Mouse (Mus musculus) intestine, embryonic 16.5 days (tissue): ENCODE measurements around the gene Ttc39b. TPM values are rescaled to one million over a fixed set of nuclear protein-coding genes. Genes with fewer than 3 reads are reported as not detected.

Source experiments
- ATAC-seq: fragments of 200-750 bp; cut with Nextera tagmentation; 2 replicates; pipeline ENCODE4 v1.8.0; 2017; ENCODE audit warnings: moderate TSS enrichment, moderate library complexity
- H3K27ac ChIP-seq: fragments of 300-500 bp; sonication (generic); 2 replicates; pipeline ENCODE4 v1.5.1; 2014; ENCODE audit warnings: mild to moderate bottlenecking, low read length
- H3K27me3 ChIP-seq: fragments of 300-500 bp; sonication (generic); replicated peaks from 2 replicates; pipeline ENCODE4 v1.6.1; 2014; ENCODE audit warnings: low read length, control low read depth, mixed read lengths; ENCODE audit not compliant: control insufficient read depth, insufficient read depth
- H3K36me3 ChIP-seq: fragments of 300-500 bp; sonication (generic); 2 replicates; pipeline ENCODE4 v1.6.1; 2014; ENCODE audit warnings: low read length, control low read depth; ENCODE audit not compliant: control insufficient read depth, insufficient read depth
- H3K4me1 ChIP-seq: fragments of 300-500 bp; sonication (generic); 2 replicates; pipeline ENCODE4 v1.6.1; 2014; ENCODE audit warnings: low read length, control low read depth, mixed read lengths; ENCODE audit not compliant: control insufficient read depth, insufficient read depth
- H3K4me2 ChIP-seq: fragments of 300-500 bp; sonication (generic); 2 replicates; pipeline ENCODE4 v1.6.1; 2014; ENCODE audit warnings: low read depth, low read length, control low read depth
- H3K4me3 ChIP-seq: fragments of 300-500 bp; sonication (generic); 2 replicates; pipeline ENCODE4 v1.5.1; 2014; ENCODE audit warnings: mild to moderate bottlenecking, low read length
- H3K9ac ChIP-seq: fragments of 300-500 bp; sonication (generic); 2 replicates; pipeline ENCODE4 v1.6.1; 2014; ENCODE audit warnings: low read depth, low read length
- H3K9me3 ChIP-seq: fragments of 300-500 bp; sonication (generic); 2 replicates; pipeline ENCODE4 v1.6.1; 2016; ENCODE audit warnings: low read length, control low read depth; ENCODE audit not compliant: control insufficient read depth
- WGBS: fragments of 180-500 bp; shearing (Covaris S2); extraction: QIAGEN DNeasy Blood & Tissue Kit; methylation state at CpG from one replicate; pipeline ENCODE4 v1.1.7; 2014; 5-methylcytosine and 5-hydroxymethylcytosine counted together
- polyA plus RNA-seq: library from polyadenylated mRNA; unstranded; fragments of >200 nt; fragmentation: Nextera tagmentation; extraction: Ambion mirVana; gene quantifications from 2 replicates; pipeline ENCODE4 v1.2.1, GENCODE M21; 2015

The Ttc39b gene
- polyA plus RNA-seq, 1 experiment from 2014 or later: 2.4 TPM

- H3K4me1 ChIP-seq: peaks cover 6% of the 10 kb centered on the region
Measured at GRCm38 (mm10) chr4:83228073-83228472, 96.0 kb downstream of the Ttc39b start.

GRCm38 (mm10) chr4:83225633-83226360, 98.3 kb downstream of the Ttc39b start:
- 70% methylated on average over 8 of the region's 8 CpGs for WGBS
- Histone ChIP-seq H3K27ac (peak overlapping the region; percentile 14; the same call in 1 of the 2 replicates), H3K36me3 (no peaks in the 10 kb centered on the region), H3K4me1 (peaks cover 3% of the 10 kb centered on the region), H3K9ac (no peak overlapping the region), H3K9me3 (no peaks in the 10 kb centered on the region), H3K4me2 (peak overlapping the region; percentile 6; the same call in 1 of the 2 replicates), H3K4me3 (no peak overlapping the region), H3K27me3 (no peaks in the 10 kb centered on the region)
- peak; percentile 71 for ATAC-seq

More at GRCm38 (mm10) chr4:83228073-83228472, 96.0 kb downstream of the Ttc39b start:
- no peak overlapping the region for H3K27ac ChIP-seq
- ATAC-seq: no peak
- H3K36me3 ChIP-seq: no peaks in the 10 kb centered on the region
- H3K9ac ChIP-seq: no peak overlapping the region
- H3K27me3 ChIP-seq: no peaks in the 10 kb centered on the region
- H3K4me2 ChIP-seq: no peak overlapping the region
- no peaks in the 10 kb centered on the region for H3K9me3 ChIP-seq
- 73% methylated on average over 10 of the region's 10 CpGs for WGBS
- H3K4me3 ChIP-seq: no peak overlapping the region

GRCm38 (mm10) chr4:83224242-83224641, 99.8 kb downstream of the Ttc39b start:
- no peak overlapping the region for H3K4me2 ChIP-seq
- no peaks in the 10 kb centered on the region for H3K27me3 ChIP-seq
- no peak overlapping the region for H3K4me3 ChIP-seq
- no peak for ATAC-seq
- no peak overlapping the region for H3K27ac ChIP-seq
- peaks cover 3% of the 10 kb centered on the region for H3K4me1 ChIP-seq
- H3K9me3 ChIP-seq: no peaks in the 10 kb centered on the region
- WGBS: 52% methylated on average over 5 of the region's 5 CpGs
- H3K9ac ChIP-seq: no peak overlapping the region
- H3K36me3 ChIP-seq: no peaks in the 10 kb centered on the region

- Histone ChIP-seq H3K27me3 (no peaks in the 10 kb centered on the region), H3K4me3 (no peak overlapping the region), H3K4me1 (no peaks in the 10 kb centered on the region), H3K4me2 (no peak overlapping the region), H3K36me3 (no peaks in the 10 kb centered on the region), H3K9me3 (no peaks in the 10 kb centered on the region), H3K27ac (no peak overlapping the region), H3K9ac (no peak overlapping the region)
- no peak for ATAC-seq
- WGBS: 70% methylated on average over 5 of the region's 5 CpGs
Measured at GRCm38 (mm10) chr4:83223197-83223596, 100.9 kb downstream of the Ttc39b start.

- H3K27ac ChIP-seq: no peak overlapping the region
- no peaks in the 10 kb centered on the region for H3K36me3 ChIP-seq
- H3K4me3 ChIP-seq: no peak overlapping the region
- no peaks in the 10 kb centered on the region for H3K4me1 ChIP-seq
- no peak overlapping the region for H3K4me2 ChIP-seq
- H3K9ac ChIP-seq: no peak overlapping the region
- H3K9me3 ChIP-seq: no peaks in the 10 kb centered on the region
- ATAC-seq: no peak
- 83% methylated on average over 13 of the region's 13 CpGs for WGBS
- H3K27me3 ChIP-seq: no peaks in the 10 kb centered on the region
Measured at GRCm38 (mm10) chr4:83220761-83221557, 103.1 kb downstream of the Ttc39b start.

GRCm38 (mm10) chr4:83219253-83219652, 104.8 kb downstream of the Ttc39b start:
- H3K27ac ChIP-seq: no peak overlapping the region
- H3K4me1 ChIP-seq: no peaks in the 10 kb centered on the region; the same call in 1 of the 2 replicates
- no peak for ATAC-seq
- H3K36me3 ChIP-seq: no peaks in the 10 kb centered on the region
- H3K27me3 ChIP-seq: no peaks in the 10 kb centered on the region
- H3K4me3 ChIP-seq: no peak overlapping the region
- no peaks in the 10 kb centered on the region for H3K9me3 ChIP-seq
- WGBS: 68% methylated on average over 5 of the region's 5 CpGs
- H3K4me2 ChIP-seq: no peak overlapping the region
- H3K9ac ChIP-seq: no peak overlapping the region

GRCm38 (mm10) chr4:83217128-83217527, 106.9 kb downstream of the Ttc39b start:
- Histone ChIP-seq H3K27me3 (no peaks in the 10 kb centered on the region), H3K9ac (no peak overlapping the region), H3K4me2 (no peak overlapping the region), H3K9me3 (no peaks in the 10 kb centered on the region), H3K4me3 (no peak overlapping the region), H3K36me3 (no peaks in the 10 kb centered on the region), H3K4me1 (no peaks in the 10 kb centered on the region; the same call in 1 of the 2 replicates), H3K27ac (no peak overlapping the region)
- ATAC-seq: no peak
- 87% methylated on average over 5 of the region's 5 CpGs for WGBS

- no peaks in the 10 kb centered on the region for H3K9me3 ChIP-seq
- no peaks in the 10 kb centered on the region; the same call in 1 of the 2 replicates for H3K4me1 ChIP-seq
- ATAC-seq: no peak
- no peak overlapping the region for H3K4me3 ChIP-seq
- no peak overlapping the region for H3K27ac ChIP-seq
- 63% methylated on average over 7 of the region's 7 CpGs for WGBS
- H3K36me3 ChIP-seq: no peaks in the 10 kb centered on the region
- H3K27me3 ChIP-seq: no peaks in the 10 kb centered on the region
- H3K4me2 ChIP-seq: no peak overlapping the region
- H3K9ac ChIP-seq: no peak overlapping the region
Measured at GRCm38 (mm10) chr4:83216381-83216780, 107.7 kb downstream of the Ttc39b start.

- 79% methylated on average over 1 of the region's 1 CpGs for WGBS
- no peak overlapping the region for H3K27ac ChIP-seq
Measured at GRCm38 (mm10) chr4:83215776-83216175, 108.3 kb downstream of the Ttc39b start.

More at GRCm38 (mm10) chr4:83215776-83216175, 108.3 kb downstream of the Ttc39b start:
- Histone ChIP-seq H3K9me3 (no peaks in the 10 kb centered on the region), H3K27me3 (no peaks in the 10 kb centered on the region), H3K36me3 (no peaks in the 10 kb centered on the region), H3K9ac (no peak overlapping the region), H3K4me3 (no peak overlapping the region), H3K4me2 (no peak overlapping the region), H3K4me1 (no peaks in the 10 kb centered on the region; the same call in 1 of the 2 replicates)
- no peak for ATAC-seq
